In the genomic region with DNA sequence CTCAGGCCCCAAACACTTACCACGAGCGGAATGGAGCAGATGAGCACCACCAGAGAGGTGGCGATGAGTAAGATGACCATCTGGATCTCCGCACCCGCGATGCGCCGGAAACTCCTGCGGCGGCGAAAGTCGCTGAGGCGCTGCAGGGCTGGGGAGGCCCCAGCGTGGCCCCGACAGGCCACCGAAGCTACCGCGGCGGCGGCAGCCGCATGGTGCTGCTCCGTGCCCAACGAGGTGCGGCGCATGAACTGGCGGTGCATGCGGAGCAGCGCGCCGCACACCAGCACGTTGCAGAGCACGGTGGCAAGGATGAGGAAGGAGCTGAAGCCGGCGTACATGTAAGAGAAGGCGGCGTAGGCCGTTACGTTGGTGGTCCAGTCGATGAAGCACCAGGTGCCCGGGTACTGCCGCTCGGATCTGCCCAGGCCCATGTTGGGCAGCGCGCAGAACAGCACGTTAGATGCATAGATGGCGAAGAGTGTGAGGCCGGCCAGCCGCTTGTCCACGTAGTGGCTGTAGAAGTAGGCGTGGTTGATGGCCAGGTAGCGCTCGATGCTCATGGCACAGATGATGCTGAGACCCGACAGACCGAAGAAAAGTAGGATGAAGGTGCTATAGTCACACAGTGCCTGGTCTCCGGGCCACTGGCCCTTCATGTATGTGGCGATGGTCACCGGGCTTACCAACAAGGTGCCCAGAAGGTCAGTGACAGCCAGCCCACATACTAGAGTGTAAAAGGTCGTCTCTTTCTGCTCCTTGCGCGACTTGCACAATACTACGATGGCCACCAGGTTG, we compare ENCODE assay signal across 8 mouse cellular contexts. TPM values are rescaled to one million over a fixed set of nuclear protein-coding genes. Genes with fewer than 3 reads are reported as not detected.
DNase-seq lines count a peak whose midpoint lies in the region; ATAC-seq lines count a peak whose summit lies in the region.

No protein-coding gene starts in this region.

- no peaks in the 10 kb centered on the region for H3K36me3 ChIP-seq in intestine, embryonic 16.5 days (ENCODE audit: control insufficient read depth, insufficient read depth, low read length)
- H3K36me3 ChIP-seq in megakaryocyte, embryonic 14.5 days (replicated peaks; ENCODE audit: low read length) = no peaks in the 10 kb centered on the region

- H3K4me1 ChIP-seq in intestine, embryonic 16.5 days (ENCODE audit: control insufficient read depth, insufficient read depth, low read length) = peaks cover 23% of the 10 kb centered on the region
- peaks cover 69% of the 10 kb centered on the region for H3K4me1 ChIP-seq in megakaryocyte, embryonic 14.5 days

- peak overlapping the region; percentile 65 for H3K4me3 ChIP-seq in intestine, embryonic 16.5 days (ENCODE audit: low read length)
- H3K4me3 ChIP-seq in megakaryocyte, embryonic 14.5 days (replicated peaks) = peak overlapping the region; percentile 95

- peaks cover 9% of the 10 kb centered on the region; the same call in 1 of the 2 replicates for H3K27me3 ChIP-seq in intestine, embryonic 16.5 days (replicated peaks; ENCODE audit: control insufficient read depth, insufficient read depth, low read length)
- H3K27me3 ChIP-seq in megakaryocyte, embryonic 14.5 days (replicated peaks) = peaks cover 38% of the 10 kb centered on the region

- H3K9ac ChIP-seq in intestine, embryonic 16.5 days (ENCODE audit: low read depth, low read length) = peak overlapping the region; percentile 72

- peak; percentile 30 for ATAC-seq in intestine, embryonic 16.5 days

- DNase-seq in ovary, postnatal 36 days (ENCODE audit: low spot score) = peak; percentile 29
- no peak for DNase-seq in ovary, adult 18-20 months (ENCODE audit: low spot score)
- peak; percentile 41 for DNase-seq in brain, adult 2 months (ENCODE audit: low read depth, low spot score)
- DNase-seq in gastrocnemius, postnatal 25 days = peak; percentile 16
- peak; percentile 56 to 61 for DNase-seq in spleen, postnatal 10 days (ENCODE audit: low spot score in 2 of 2)
- no peak for DNase-seq in layer of hippocampus, adult 9-11 months

- peak overlapping the region; percentile 28; the same call in 1 of the 2 replicates for H3K27ac ChIP-seq in intestine, embryonic 16.5 days (ENCODE audit: low read length)

- no peaks in the 10 kb centered on the region for H3K9me3 ChIP-seq in intestine, embryonic 16.5 days (ENCODE audit: control insufficient read depth, low read length)
- H3K9me3 ChIP-seq in megakaryocyte, embryonic 14.5 days = no peaks in the 10 kb centered on the region

- H3K4me2 ChIP-seq in intestine, embryonic 16.5 days (ENCODE audit: low read depth, low read length) = peak overlapping the region; percentile 96

- 4% methylated on average over 61 of the region's 61 CpGs for WGBS in intestine, embryonic 16.5 days

RNA-seq across cellular contexts. Expression of gene Ptger4, which starts 1.5 kb away (rescaled TPM):
- 1 to 10 TPM in 1 of 2 experiments, under 1 TPM in 1; 0.49 to 1.9 TPM for total RNA-seq in gastrocnemius, postnatal 25 days (2021)
- polyA plus RNA-seq in intestine, embryonic 16.5 days (2015; fragmentation: Nextera tagmentation; extraction: Ambion mirVana) = 6.0 and 7.1 TPM in 2 replicates
- 1.3 TPM in 1 of 2 replicates, not detected in the other for polyA plus RNA-seq in megakaryocyte, embryonic 14.5 days (2012; ENCODE audit: insufficient read depth, low replicate concordance)

RNA-seq across cellular contexts. Expression of gene Ttc33, which starts 57.1 kb away (rescaled TPM):
- total RNA-seq in gastrocnemius, postnatal 25 days (2021) = 10 to 100 TPM; 39.3 to 48.5 TPM
- polyA plus RNA-seq in intestine, embryonic 16.5 days (2015; fragmentation: Nextera tagmentation; extraction: Ambion mirVana) = 32.0 and 32.9 TPM in 2 replicates
- polyA plus RNA-seq in megakaryocyte, embryonic 14.5 days (2012; ENCODE audit: insufficient read depth, low replicate concordance) = 18.4 TPM in 1 of 2 replicates, not detected in the other

Comparison
In these comparisons a context has a peak if more than half of its experiments do, and no peak if none do; other contexts are left out.
1. DNase-seq: peak in ovary, postnatal 36 days (single experiment), brain, adult 2 months (single experiment), gastrocnemius, postnatal 25 days (single experiment) and spleen, postnatal 10 days (2 of 2); none in ovary, adult 18-20 months (single experiment) and layer of hippocampus, adult 9-11 months (single experiment).